In genomic region chr8:39315521-39316233, GRCm38 (mm10) we compare ENCODE assay signal across 23 mouse cellular contexts.
DNase-seq lines count a peak whose midpoint lies in the region; ATAC-seq and TF ChIP-seq lines count a peak whose summit lies in the region.
"Had no signal": no experiment of that assay in that cellular context is flagged by ENCODE, and none has a peak within 500 bp of the region (broad histone marks: within the 10 kb centered on the region; RNA-seq: fewer than 3 reads in every experiment).

No protein-coding gene starts in this region.

- no peak overlapping the region for H3K27ac ChIP-seq in kidney, adult 2 months (ENCODE audit: insufficient read depth, low read depth, low read length)
- H3K27ac ChIP-seq in kidney, embryonic 15.5 days: no peak overlapping the region
- H3K27ac ChIP-seq: forebrain, embryonic 12.5 days; heart, adult 2 months; hindbrain, embryonic 12.5 days; neural tube, embryonic 15.5 days; stomach, embryonic 15.5 days had no signal

- no peak for TF ChIP-seq POLR2A in kidney, adult 2 months (IDR thresholded peaks at IDR 0.05; ENCODE audit: low read depth, low read length)

- intact Hi-C loops in heart, postnatal 36 days (cut with DNase I): no loop called here

- H3K36me3 ChIP-seq in kidney, adult 2 months (ENCODE audit: control insufficient read depth, insufficient read depth, low read length): no peaks in the 10 kb centered on the region
- H3K36me3 ChIP-seq in kidney, embryonic 15.5 days: no peaks in the 10 kb centered on the region
- H3K36me3 ChIP-seq: forebrain, embryonic 12.5 days; hindbrain, embryonic 12.5 days; neural tube, embryonic 15.5 days; stomach, embryonic 15.5 days had no signal

- H3K4me1 ChIP-seq in kidney, adult 2 months (ENCODE audit: control insufficient read depth, insufficient read depth, low read length): no peaks in the 10 kb centered on the region
- no peaks in the 10 kb centered on the region for H3K4me1 ChIP-seq in kidney, embryonic 15.5 days
- H3K4me1 ChIP-seq: forebrain, embryonic 12.5 days; hindbrain, embryonic 12.5 days; neural tube, embryonic 15.5 days; stomach, embryonic 15.5 days had no signal

- H3K27me3 ChIP-seq in kidney, adult 2 months (replicated peaks; ENCODE audit: control insufficient read depth, insufficient read depth, low read length): no peaks in the 10 kb centered on the region
- H3K27me3 ChIP-seq in kidney, embryonic 15.5 days: no peaks in the 10 kb centered on the region
- H3K27me3 ChIP-seq: forebrain, embryonic 12.5 days; hindbrain, embryonic 12.5 days; neural tube, embryonic 15.5 days; stomach, embryonic 15.5 days had no signal

- TF ChIP-seq CTCF in kidney, adult 2 months (conservative IDR thresholded peaks at IDR 0.05; ENCODE audit: insufficient read depth, insufficient read length, low read depth, low read length): no peak

- H3K4me2 ChIP-seq in kidney, embryonic 15.5 days: no peak overlapping the region
- H3K4me2 ChIP-seq: forebrain, embryonic 12.5 days; hindbrain, embryonic 12.5 days; midbrain, embryonic 11.5 days; neural tube, embryonic 15.5 days; stomach, embryonic 15.5 days had no signal

- no peaks in the 10 kb centered on the region for H3K9me3 ChIP-seq in kidney, embryonic 15.5 days (replicated peaks)
- H3K9me3 ChIP-seq: forebrain, embryonic 12.5 days; hindbrain, embryonic 12.5 days; neural tube, embryonic 15.5 days; stomach, embryonic 15.5 days had no signal

- H3K9ac ChIP-seq in kidney, embryonic 15.5 days: no peak overlapping the region
- H3K9ac ChIP-seq: forebrain, embryonic 12.5 days; hindbrain, embryonic 12.5 days; neural tube, embryonic 15.5 days; stomach, embryonic 15.5 days had no signal

- 88% methylated on average over 10 of the region's 10 CpGs for WGBS in kidney, adult 2 months
- WGBS in kidney, embryonic 15.5 days: 85% methylated on average over 10 of the region's 10 CpGs

- ATAC-seq in kidney, embryonic 15.5 days (replicated peaks; ENCODE audit: low FRiP score): no peak
- ATAC-seq: activated CD4-positive, CD25-positive, alpha-beta regulatory T cell, adult 4 months; inflammation-experienced regulatory T-cells, adult 6 months; Patski had no signal

- peak; percentile 11 for DNase-seq in layer of hippocampus, adult 9-11 months
- no peak for DNase-seq in layer of hippocampus, adult 9-10 months (ENCODE audit: low spot score)
- peak; percentile 68 for DNase-seq in brain, adult 2 months (ENCODE audit: low read depth, low spot score)
- DNase-seq in cerebellum, adult 18-20 months: peak; percentile 12 to 24
- DNase-seq in cerebellum, postnatal 36 days: peak; percentile 12 to 15
- no peak for DNase-seq in kidney, adult 2 months
- DNase-seq in heart, postnatal 36 days: no peak
- DNase-seq: adrenal gland, postnatal 25 days; heart, adult 2 months; layer of hippocampus, postnatal 36 days; lung, adult 18-20 months; lung, postnatal 4 days; spleen, adult 18-20 months had no signal

- no peak overlapping the region for H3K4me3 ChIP-seq in kidney, adult 2 months (ENCODE audit: insufficient read depth, low read depth, low read length)
- H3K4me3 ChIP-seq in kidney, embryonic 15.5 days (replicated peaks): no peak overlapping the region
- H3K4me3 ChIP-seq: forebrain, embryonic 12.5 days; heart, adult 2 months; hindbrain, embryonic 12.5 days; myocyte; neural tube, embryonic 15.5 days; stomach, embryonic 15.5 days had no signal

Comparison
In these comparisons a context has a peak if more than half of its experiments do, and no peak if none do; other contexts are left out.
1. DNase-seq: peak in layer of hippocampus, adult 9-11 months (single experiment), brain, adult 2 months (single experiment), cerebellum, adult 18-20 months (2 of 2) and cerebellum, postnatal 36 days (2 of 2); none in layer of hippocampus, adult 9-10 months (single experiment), kidney, adult 2 months (single experiment) and heart, postnatal 36 days (0 of 2).